Mouse (Mus musculus) macrophage (primary cell): ENCODE measurements around the gene Sema4b. TPM values are rescaled to one million over a fixed set of nuclear protein-coding genes. Genes with fewer than 3 reads are reported as not detected.
A peak's percentile ranks its signal among the peaks of the same experiment; 100 is the strongest.

Experiments used
- H3K27ac ChIP-seq: fragments of 350-480 bp; formaldehyde crosslinking; 2 replicates; pipeline ENCODE4 v1.9.0; 2021
- H3K36me3 ChIP-seq: fragments of 350-480 bp; formaldehyde crosslinking; 2 replicates; pipeline ENCODE4 v1.9.0; 2021; ENCODE audit errors: inconsistent target
- H3K4me3 ChIP-seq: fragments of 350-480 bp; formaldehyde crosslinking; 2 replicates; pipeline ENCODE4 v1.9.0; 2021; ENCODE audit errors: inconsistent target
- H3K79me2 ChIP-seq: fragments of 350-480 bp; formaldehyde crosslinking; 2 replicates; pipeline ENCODE4 v1.9.0; 2021; ENCODE audit errors: inconsistent target
- WGBS: methylation state at CpG from one replicate; pipeline ENCODE4 v1.1.7; 2026; ENCODE audit warnings: inconsistent platforms; ENCODE audit not compliant: missing documents; 5-methylcytosine and 5-hydroxymethylcytosine counted together
- polyA plus RNA-seq: library from polyadenylated mRNA; stranded (reverse); fragments of 250-400 nt; gene quantifications from 3 replicates; pipeline ENCODE4 v1.2.4, GENCODE M21; 2018; ENCODE audit warnings: inconsistent platforms
- total RNA-seq, 78 experiments: library from RNA; depleted of rRNA; stranded (reverse); fragments of 250-400 nt; gene quantifications; 1 replicate in 9 of 78; 2 replicates in 24 of 78; 3 replicates in 43 of 78; 4 replicates in 2 of 78; pipeline ENCODE4 v1.2.4; 2018; ENCODE audit warnings: inconsistent platforms in 56 of 78

Gene Sema4b
- 10 to 100 TPM in 19 of 26 experiments, 1 to 10 TPM in 7; 4.8 to 39.3 (median 15.2) TPM for total RNA-seq (2018; cell fraction: chromatin; rRNA removed)
- total RNA-seq (2018; cell fraction: cytosol; rRNA removed) = 10 to 100 TPM in 15 of 26 experiments, 1 to 10 TPM in 11; 3.7 to 24.8 (median 10.5) TPM
- total RNA-seq (2018; cell fraction: nucleus; rRNA removed) = 10 to 100 TPM in 24 of 26 experiments, 1 to 10 TPM in 2; 8.9 to 51.8 (median 18.3) TPM
- 6.0 to 23.1 TPM (median 10.0 TPM) in 3 replicates for polyA plus RNA-seq

DNA sequence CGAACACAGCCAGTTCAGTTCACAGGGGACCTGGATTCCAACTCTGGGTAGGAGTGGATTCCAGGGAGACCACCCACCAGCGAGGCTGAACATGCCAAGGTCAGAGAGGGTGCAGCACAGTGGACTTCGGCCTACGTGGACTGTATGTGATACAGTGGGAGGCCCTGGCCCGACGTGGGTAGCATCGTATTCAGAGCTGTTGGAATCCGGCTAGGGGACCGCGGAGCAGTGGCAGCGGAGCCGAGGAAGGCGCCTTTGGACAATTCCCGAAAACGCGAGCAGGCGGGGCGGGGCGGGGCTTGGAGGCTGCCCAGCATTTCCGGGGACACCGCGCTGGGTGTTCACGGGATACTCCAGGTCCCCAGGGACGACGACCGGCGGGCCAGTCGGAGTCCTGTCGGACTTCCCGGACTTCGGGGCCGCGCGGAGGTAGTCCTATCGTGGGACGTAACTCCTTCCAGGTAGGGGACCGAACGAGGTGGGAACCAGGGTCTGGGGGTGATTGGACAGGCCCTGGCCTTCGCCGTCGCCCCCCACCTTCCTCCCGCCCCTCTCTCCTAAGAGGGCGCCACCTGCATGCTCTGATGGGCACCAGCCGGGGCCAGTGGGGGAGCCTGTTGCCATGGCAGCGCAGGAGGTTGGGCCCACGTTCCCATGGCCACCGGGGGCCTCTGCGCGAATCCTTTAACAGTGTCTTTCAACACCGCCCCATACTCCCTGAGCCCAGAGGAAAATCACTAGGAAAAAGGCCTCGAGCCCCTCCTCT is at the start of gene Sema4b:
TSS of gene Sema4b (plus strand) at position 311 of the 766 bp plus-strand sequence.
- no peaks in the 10 kb centered on the region for H3K36me3 ChIP-seq
- no peak within 1 kb of the TSS for H3K27ac ChIP-seq
- no peaks in the 10 kb centered on the region for H3K79me2 ChIP-seq
- 15% methylated on average over 51 of the region's 51 CpGs for WGBS
- H3K4me3 ChIP-seq = no peak within 1 kb of the TSS

- WGBS = 83% methylated on average over 1 of the region's 1 CpGs
- H3K4me3 ChIP-seq = no peak overlapping the region
- no peaks in the 10 kb centered on the region for H3K79me2 ChIP-seq
- no peaks in the 10 kb centered on the region for H3K36me3 ChIP-seq
- H3K27ac ChIP-seq = no peak overlapping the region
Measured at GRCm38 (mm10) chr7:80138375-80138774, 48.3 kb upstream of the Sema4b start.

GRCm38 (mm10) chr7:80140815-80141214 is 45.8 kb upstream of the Sema4b start:
- no peak overlapping the region for H3K27ac ChIP-seq
- H3K4me3 ChIP-seq = no peak overlapping the region
- no peaks in the 10 kb centered on the region for H3K36me3 ChIP-seq
- WGBS = 10% methylated on average over 8 of the region's 9 CpGs
- no peaks in the 10 kb centered on the region for H3K79me2 ChIP-seq

- H3K4me3 ChIP-seq = no peak overlapping the region; the same call in 1 of the 2 replicates
- WGBS = under 1% methylated on average over 19 of the region's 22 CpGs
- peak overlapping the region; percentile 85 for H3K27ac ChIP-seq
- no peaks in the 10 kb centered on the region for H3K79me2 ChIP-seq
- no peaks in the 10 kb centered on the region for H3K36me3 ChIP-seq
Measured at GRCm38 (mm10) chr7:80143331-80144273, 43.0 kb upstream of the Sema4b start.

DNA sequence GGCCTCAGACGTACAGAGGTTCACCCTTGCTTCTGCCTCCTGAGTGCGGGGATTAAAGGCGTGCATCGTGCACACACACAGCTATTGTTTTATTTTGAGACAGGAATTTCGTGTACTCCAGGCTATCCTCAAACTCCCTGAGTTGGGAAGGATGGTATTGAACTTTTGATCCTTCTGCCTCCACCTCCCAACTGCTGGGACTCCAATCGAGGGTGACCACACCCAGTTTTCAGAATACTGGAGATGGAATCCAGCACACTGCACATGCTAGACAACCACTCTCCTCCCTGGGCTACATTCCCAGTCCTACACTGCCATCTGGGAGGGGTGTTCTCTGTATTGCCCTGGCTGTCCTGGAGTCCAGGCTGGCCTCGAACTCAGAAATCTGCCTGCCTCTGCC is 41.9 kb upstream of the Sema4b start:
- Histone ChIP-seq H3K4me3 (no peak overlapping the region), H3K27ac (no peak overlapping the region), H3K36me3 (no peaks in the 10 kb centered on the region), H3K79me2 (no peaks in the 10 kb centered on the region)
- WGBS = 89% methylated on average over 7 of the region's 7 CpGs

DNA sequence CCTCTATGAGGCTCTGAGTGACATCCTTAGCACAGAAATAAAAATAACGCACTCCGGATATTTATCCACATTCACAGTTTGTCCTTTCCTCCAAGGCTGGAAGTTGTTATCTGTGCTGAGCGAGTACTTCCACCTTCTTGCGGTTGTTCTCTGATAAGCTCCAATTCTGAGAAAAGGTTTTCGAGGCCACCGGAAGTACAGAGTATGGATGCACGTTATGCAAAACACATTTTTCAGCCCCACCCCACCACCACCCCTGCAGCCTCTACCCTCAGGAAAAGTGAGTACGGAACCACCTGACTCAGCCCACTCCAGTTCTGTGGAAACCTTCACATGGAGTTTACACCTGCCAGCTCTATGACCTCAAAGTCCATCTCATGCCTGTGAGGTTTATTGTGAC is 40.6 kb upstream of the Sema4b start:
- 71% methylated on average over 8 of the region's 8 CpGs for WGBS
- no peaks in the 10 kb centered on the region for H3K79me2 ChIP-seq
- H3K27ac ChIP-seq = no peak overlapping the region
- no peak overlapping the region for H3K4me3 ChIP-seq
- no peaks in the 10 kb centered on the region for H3K36me3 ChIP-seq

DNA sequence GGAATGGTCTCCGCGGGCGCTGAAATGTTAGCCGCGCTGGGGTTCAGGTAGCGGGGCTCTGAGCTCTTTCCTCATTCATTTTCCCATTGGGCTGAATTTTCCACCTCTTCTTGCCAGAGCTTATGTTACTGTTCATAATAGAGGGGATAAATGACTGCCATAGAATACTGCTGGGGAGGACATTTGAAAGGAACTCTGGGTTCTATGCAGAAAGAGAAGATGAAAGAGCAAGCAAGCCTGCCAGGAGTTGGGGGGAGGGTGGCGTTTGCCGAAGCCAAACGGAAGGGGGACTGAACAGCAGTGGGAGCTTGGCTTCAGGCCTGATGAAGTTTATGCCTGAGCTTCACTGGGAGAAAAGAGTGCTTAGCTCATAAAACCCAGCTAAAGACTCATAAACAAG is 37.3 kb upstream of the Sema4b start:
- Histone ChIP-seq H3K4me3 (no peak overlapping the region), H3K27ac (no peak overlapping the region), H3K36me3 (no peaks in the 10 kb centered on the region), H3K79me2 (no peaks in the 10 kb centered on the region)
- WGBS = 94% methylated on average over 9 of the region's 9 CpGs

- WGBS = 92% methylated on average over 6 of the region's 6 CpGs
- Histone ChIP-seq H3K4me3 (no peak overlapping the region), H3K27ac (no peak overlapping the region)
Measured at GRCm38 (mm10) chr7:80152152-80152551, 34.5 kb upstream of the Sema4b start.

GRCm38 (mm10) chr7:80152756-80153155 is 33.9 kb upstream of the Sema4b start:
- Histone ChIP-seq H3K27ac (no peak overlapping the region), H3K36me3 (no peaks in the 10 kb centered on the region), H3K79me2 (no peaks in the 10 kb centered on the region), H3K4me3 (no peak overlapping the region)
- 97% methylated on average over 8 of the region's 8 CpGs for WGBS

More at GRCm38 (mm10) chr7:80152152-80152551, 34.5 kb upstream of the Sema4b start:
- Histone ChIP-seq H3K79me2 (no peaks in the 10 kb centered on the region), H3K36me3 (no peaks in the 10 kb centered on the region)

GRCm38 (mm10) chr7:80154689-80155088 is 32.0 kb upstream of the Sema4b start:
- no peak overlapping the region for H3K4me3 ChIP-seq
- no peaks in the 10 kb centered on the region for H3K79me2 ChIP-seq
- H3K27ac ChIP-seq = no peak overlapping the region
- WGBS = 0% methylated on average over 3 of the region's 3 CpGs
- no peaks in the 10 kb centered on the region for H3K36me3 ChIP-seq

DNA sequence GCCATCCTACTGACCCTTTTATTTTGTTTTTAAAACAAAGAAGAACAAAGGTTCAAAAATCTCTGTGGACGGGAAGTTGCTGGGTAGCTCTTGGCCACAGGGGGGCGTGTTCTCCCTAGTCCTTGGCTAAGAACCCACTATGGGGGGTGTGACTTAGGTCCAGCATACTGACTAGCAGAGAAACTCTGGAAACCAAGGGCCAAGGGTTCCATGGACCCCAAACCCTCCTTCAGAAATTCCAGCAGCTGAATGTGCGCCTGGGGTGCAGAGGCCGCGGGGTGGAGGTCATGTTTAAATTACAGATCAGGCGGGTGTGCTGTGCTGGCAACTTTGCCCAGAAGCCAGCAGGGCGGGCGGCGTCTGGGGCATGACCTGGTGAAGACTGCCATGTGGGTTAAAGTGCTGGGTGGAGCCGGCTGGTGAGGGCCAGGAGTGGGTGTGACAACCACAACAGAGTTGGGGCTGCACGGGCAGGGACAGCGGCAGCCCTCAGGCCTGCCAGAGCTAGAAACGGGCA is 29.9 kb upstream of the Sema4b start:
- Histone ChIP-seq H3K27ac (no peak overlapping the region), H3K4me3 (no peak overlapping the region), H3K79me2 (no peaks in the 10 kb centered on the region), H3K36me3 (no peaks in the 10 kb centered on the region)
- 80% methylated on average over 13 of the region's 13 CpGs for WGBS

DNA sequence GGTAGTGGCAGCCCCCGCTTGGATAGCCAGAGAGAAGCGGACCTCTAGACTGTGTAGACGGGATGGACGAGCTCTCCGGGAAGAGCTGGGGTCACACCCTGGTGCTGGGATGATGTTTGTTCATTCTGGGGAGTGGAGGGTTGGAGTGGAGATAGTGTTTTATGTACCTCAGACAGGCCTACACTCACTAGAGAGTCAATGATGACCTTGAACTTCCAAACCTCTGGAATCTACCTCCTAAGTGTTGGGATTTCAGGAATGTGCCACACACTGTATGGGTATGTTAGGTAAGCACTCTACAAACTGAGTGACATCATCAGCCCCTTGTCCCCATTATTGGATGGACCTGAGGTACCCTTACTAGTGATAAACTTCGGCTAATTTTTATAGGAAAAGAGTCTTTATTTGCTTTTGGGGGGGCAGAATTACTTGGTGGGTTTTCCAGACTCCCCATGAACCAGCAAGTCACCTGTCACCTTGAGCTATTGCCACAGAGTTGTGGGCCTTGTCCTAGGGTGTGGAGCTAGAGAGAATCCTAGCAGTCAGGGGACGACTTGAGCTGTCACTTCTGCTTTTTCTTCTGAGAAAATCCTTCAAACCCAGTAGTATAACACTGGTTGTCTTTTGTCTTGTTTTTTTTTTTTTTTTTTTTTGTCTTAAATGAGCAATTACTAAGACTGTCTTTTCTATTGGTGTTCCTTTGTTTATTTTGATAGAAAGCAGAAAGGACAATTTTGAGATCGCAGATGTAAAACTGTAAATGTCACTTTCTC is 28.0 kb upstream of the Sema4b start:
- 87% methylated on average over 8 of the region's 8 CpGs for WGBS

GRCm38 (mm10) chr7:80160293-80160944 is 26.2 kb upstream of the Sema4b start:
- Histone ChIP-seq H3K36me3 (no peaks in the 10 kb centered on the region), H3K27ac (no peak overlapping the region), H3K79me2 (no peaks in the 10 kb centered on the region), H3K4me3 (no peak overlapping the region)
- 89% methylated on average over 7 of the region's 7 CpGs for WGBS

More for the DNA sequence above, 28.0 kb upstream of the Sema4b start:
- no peaks in the 10 kb centered on the region for H3K79me2 ChIP-seq
- no peaks in the 10 kb centered on the region for H3K36me3 ChIP-seq
- no peak overlapping the region for H3K4me3 ChIP-seq
- H3K27ac ChIP-seq = no peak overlapping the region
